Mouse (Mus musculus) lung, postnatal 0 days (tissue): Measurements from ENCODE around the gene Sgo1. TPM values are rescaled to one million over a fixed set of nuclear protein-coding genes. Genes with fewer than 3 reads are reported as not detected.
A peak's percentile ranks its signal among the peaks of the same experiment; 100 is the strongest.
"Not testable (repeated sequence)": the region's sequence is repeated elsewhere in the genome, so short reads cannot be mapped to it uniquely, and the experiment has no call there.

ENCODE experiments used
- ATAC-seq: fragments of 200-750 bp; cut with Nextera tagmentation; 2 replicates; pipeline ENCODE4 v1.8.0; 2017; ENCODE audit warnings: moderate library complexity
- DNase-seq: peaks from one replicate; pipeline ENCODE4 v3.0.0-alpha.2; 2016; ENCODE audit warnings: low spot score
- H3K27ac ChIP-seq: fragments of 300-500 bp; sonication (generic); 2 replicates; pipeline ENCODE4 v1.5.1; 2014; ENCODE audit warnings: antibody characterized with exemption, mild to moderate bottlenecking, low read length, mixed read lengths
- H3K27me3 ChIP-seq: fragments of 300-500 bp; sonication (generic); replicated peaks from 2 replicates; pipeline ENCODE4 v1.6.1; 2014; ENCODE audit warnings: low read length, mixed read lengths; ENCODE audit not compliant: insufficient read depth
- H3K36me3 ChIP-seq: fragments of 300-500 bp; sonication (generic); 2 replicates; pipeline ENCODE4 v1.6.1; 2014; ENCODE audit warnings: low read length, mixed read lengths; ENCODE audit not compliant: insufficient read depth
- H3K4me1 ChIP-seq: fragments of 300-500 bp; sonication (generic); 2 replicates; pipeline ENCODE4 v1.6.1; 2014; ENCODE audit warnings: antibody characterized with exemption, low read depth, low read length, mixed read lengths; ENCODE audit not compliant: insufficient read depth
- H3K4me2 ChIP-seq: fragments of 300-500 bp; sonication (generic); replicated peaks from 2 replicates; pipeline ENCODE4 v1.6.1; 2014; ENCODE audit warnings: low read depth, mild to moderate bottlenecking, low read length, moderate library complexity, mixed read lengths
- H3K4me3 ChIP-seq: fragments of 300-500 bp; sonication (generic); 2 replicates; pipeline ENCODE4 v1.5.1; 2014; ENCODE audit warnings: low read depth, low read length
- H3K9ac ChIP-seq: fragments of 300-500 bp; sonication (generic); replicated peaks from 2 replicates; pipeline ENCODE4 v1.6.1; 2014; ENCODE audit warnings: low read depth, mild to moderate bottlenecking
- H3K9me3 ChIP-seq: fragments of 300-500 bp; sonication (generic); 2 replicates; pipeline ENCODE4 v1.6.1; 2016; ENCODE audit warnings: low read length, mixed read lengths
- CTCF ChIP-seq: IDR thresholded peaks from 2 replicates; pipeline ENCODE4 v1.5.1; 2016; ENCODE audit warnings: antibody characterized with exemption, mild to moderate bottlenecking
- EP300 ChIP-seq: IDR thresholded peaks from 2 replicates; pipeline ENCODE4 v1.6.1; 2016; ENCODE audit warnings: antibody characterized with exemption, mild to moderate bottlenecking, control low read depth
- WGBS: fragments of 180-500 bp; shearing (Covaris S2); extraction: QIAGEN DNeasy Blood & Tissue Kit; methylation state at CpG from one replicate; pipeline ENCODE4 v1.1.7; 2014; 5-methylcytosine and 5-hydroxymethylcytosine counted together
- polyA plus RNA-seq: library from polyadenylated mRNA; unstranded; fragments of >200 nt; fragmentation: Nextera tagmentation; extraction: Ambion mirVana; gene quantifications from 2 replicates; pipeline ENCODE4 v1.2.1, GENCODE M21; 2015

Sgo1 gene
- polyA plus RNA-seq = 1.5 and 2.8 TPM in 2 replicates

- 2% methylated on average over 78 of the region's 78 CpGs for WGBS
- no peaks in the 10 kb centered on the region for H3K27me3 ChIP-seq
These were observed at the start of gene Sgo1 for GRCm38 (mm10) chr17:53688877-53689802. Gene Sgo1, minus strand, starts transcription at chr17:53689333.

DNA sequence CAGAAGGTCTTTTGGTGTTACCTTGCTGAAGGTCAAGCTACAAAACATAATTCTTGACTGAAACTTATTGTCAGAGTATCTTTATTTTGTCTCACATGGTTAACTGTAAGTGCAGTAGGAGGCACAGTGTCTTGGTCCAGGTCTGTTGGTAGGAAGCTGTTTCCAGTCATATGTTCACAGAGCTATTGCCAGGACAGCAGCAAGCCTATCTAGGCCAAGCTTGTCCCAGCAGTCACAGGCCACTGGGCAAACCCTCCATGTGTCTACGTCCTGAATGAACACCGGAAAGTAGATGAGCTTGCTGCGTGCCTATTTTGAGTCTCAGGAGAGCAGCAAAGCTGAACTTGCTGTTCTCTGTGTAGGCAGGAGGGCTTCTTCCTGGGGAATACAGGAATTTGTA lies 29.8 kb upstream of the Sgo1 start:
- not testable (repeated sequence) for ATAC-seq

More at GRCm38 (mm10) chr17:53688877-53689802, at the start of gene Sgo1:
- peak within 1 kb of the TSS; percentile 48 for H3K4me3 ChIP-seq
- no peaks in the 10 kb centered on the region; the same call in 1 of the 2 replicates for H3K4me1 ChIP-seq
- H3K36me3 ChIP-seq = no peaks in the 10 kb centered on the region
- no peaks in the 10 kb centered on the region for H3K9me3 ChIP-seq
- H3K27ac ChIP-seq = peak within 1 kb of the TSS; percentile 97
- H3K4me2 ChIP-seq = peak within 1 kb of the TSS; percentile 82
- peak within 1 kb of the TSS; percentile 79 for H3K9ac ChIP-seq
- DNase-seq (peak; percentile 98), ATAC-seq (peak; percentile 99)
- TF ChIP-seq CTCF (peak; percentile 80), EP300 (no peak)

GRCm38 (mm10) chr17:53718474-53718873 lies 29.3 kb upstream of the Sgo1 start:
- no peak overlapping the region for H3K4me2 ChIP-seq
- no peak overlapping the region for H3K9ac ChIP-seq
- WGBS = 72% methylated on average over 1 of the region's 1 CpGs
- no peaks in the 10 kb centered on the region for H3K9me3 ChIP-seq
- no peak for TF ChIP-seq EP300
- no peak for TF ChIP-seq CTCF
- ATAC-seq (no peak), DNase-seq (no peak)
- H3K27ac ChIP-seq = no peak overlapping the region
- H3K27me3 ChIP-seq = no peaks in the 10 kb centered on the region
- no peak overlapping the region for H3K4me3 ChIP-seq
- no peaks in the 10 kb centered on the region for H3K36me3 ChIP-seq
- no peaks in the 10 kb centered on the region for H3K4me1 ChIP-seq

More for the DNA sequence above, 29.8 kb upstream of the Sgo1 start:
- H3K4me1 ChIP-seq, H3K27ac ChIP-seq, H3K4me3 ChIP-seq, H3K9me3 ChIP-seq, H3K27me3 ChIP-seq, H3K9ac ChIP-seq, DNase-seq, H3K4me2 ChIP-seq, H3K36me3 ChIP-seq: not testable (repeated sequence)
- WGBS = 81% methylated on average over 3 of the region's 3 CpGs

- not testable (repeated sequence) for ATAC-seq, H3K27me3 ChIP-seq, H3K4me1 ChIP-seq, H3K9ac ChIP-seq, H3K27ac ChIP-seq, H3K36me3 ChIP-seq, DNase-seq, H3K4me3 ChIP-seq, H3K4me2 ChIP-seq, H3K9me3 ChIP-seq
- 47% methylated on average over 1 of the region's 1 CpGs for WGBS
These were observed 26.0 kb upstream of the Sgo1 start for GRCm38 (mm10) chr17:53715161-53715560.

DNA sequence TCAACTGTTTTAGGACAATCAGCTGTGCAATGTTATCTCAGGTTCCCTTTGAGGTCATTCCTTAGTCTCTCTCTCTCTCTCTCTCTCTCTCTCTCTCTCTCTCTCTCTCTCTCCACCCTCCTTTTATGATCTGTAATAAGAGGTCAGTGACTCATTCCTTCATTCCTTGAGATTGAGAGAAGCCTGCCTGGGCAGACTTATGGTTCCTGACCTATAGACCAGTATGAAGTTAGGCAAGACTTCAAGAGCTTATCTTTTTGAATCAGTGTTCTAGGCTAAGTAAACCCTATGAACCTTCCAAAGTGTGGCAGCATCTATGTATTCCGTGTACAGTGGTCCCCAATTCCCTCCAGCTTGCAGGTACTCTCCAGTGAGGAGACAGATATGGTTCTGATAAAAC lies 25.3 kb upstream of the Sgo1 start:
- DNase-seq (no peak), ATAC-seq (no peak)
- Histone ChIP-seq H3K4me3 (no peak overlapping the region), H3K9me3 (no peaks in the 10 kb centered on the region), H3K4me1 (no peaks in the 10 kb centered on the region), H3K36me3 (no peaks in the 10 kb centered on the region), H3K27me3 (no peaks in the 10 kb centered on the region), H3K4me2 (no peak overlapping the region), H3K27ac (no peak overlapping the region), H3K9ac (no peak overlapping the region)
- 63% methylated on average over 1 of the region's 1 CpGs for WGBS
- no peak for TF ChIP-seq CTCF
- TF ChIP-seq EP300 = no peak

- not testable (repeated sequence) for H3K27ac ChIP-seq, DNase-seq, H3K9me3 ChIP-seq, H3K27me3 ChIP-seq, H3K4me1 ChIP-seq, H3K9ac ChIP-seq, H3K36me3 ChIP-seq, H3K4me3 ChIP-seq, H3K4me2 ChIP-seq, ATAC-seq
- WGBS = 84% methylated on average over 8 of the region's 8 CpGs
These were observed 8.4 kb upstream of the Sgo1 start for GRCm38 (mm10) chr17:53697521-53697920.
